Mouse (Mus musculus) kidney, postnatal 4 days (tissue): ENCODE results near the gene BC067074.
A peak's percentile ranks its signal among the peaks of the same experiment; 100 is the strongest.

Source experiments
- DNase-seq, 2 experiments: peaks; one replicate each; pipeline ENCODE4 v3.0.0; 2021; ENCODE audit warnings: mixed read lengths in 2 of 2

BC067074 gene

DNA sequence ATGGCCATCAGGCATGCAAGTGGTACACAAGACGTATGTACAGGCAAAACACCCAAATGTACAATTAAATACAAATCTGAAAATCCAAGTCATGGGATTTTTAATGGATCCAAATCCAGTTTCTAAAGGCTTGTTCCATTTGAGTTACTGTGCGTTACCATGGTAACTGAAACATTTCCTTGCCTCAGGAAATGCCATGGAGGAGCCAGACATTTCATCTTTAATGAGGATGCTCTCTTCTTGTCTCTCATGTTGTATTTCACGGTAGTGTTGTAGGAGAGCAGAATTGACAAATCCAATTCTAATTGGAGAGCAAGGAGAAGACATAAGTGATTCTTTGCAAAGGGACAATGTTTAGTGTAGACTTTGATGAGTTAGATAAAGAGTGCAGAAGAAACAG, 31.3 kb downstream of the BC067074 start:
- DNase-seq, result no peak

DNA sequence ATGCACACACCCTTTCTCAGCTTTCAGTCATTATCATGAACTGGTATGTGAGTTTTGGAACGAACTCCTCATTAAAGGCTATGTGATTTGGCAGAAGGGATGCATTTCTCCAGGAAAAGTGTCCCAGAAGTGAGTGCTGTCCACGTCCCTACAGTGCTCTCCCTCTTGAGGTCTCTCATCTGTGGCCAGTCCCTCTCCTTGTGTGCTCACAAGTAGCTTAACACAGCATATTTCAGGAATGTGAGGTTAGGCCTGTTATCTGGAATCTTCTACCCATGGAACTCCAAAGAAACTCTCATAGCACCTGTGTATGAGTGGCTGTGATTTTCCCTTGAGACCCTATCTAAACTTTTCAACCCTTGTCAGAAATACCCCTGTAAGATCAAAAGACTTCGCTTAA, 32.7 kb downstream of the BC067074 start:
- no peak for DNase-seq

DNA sequence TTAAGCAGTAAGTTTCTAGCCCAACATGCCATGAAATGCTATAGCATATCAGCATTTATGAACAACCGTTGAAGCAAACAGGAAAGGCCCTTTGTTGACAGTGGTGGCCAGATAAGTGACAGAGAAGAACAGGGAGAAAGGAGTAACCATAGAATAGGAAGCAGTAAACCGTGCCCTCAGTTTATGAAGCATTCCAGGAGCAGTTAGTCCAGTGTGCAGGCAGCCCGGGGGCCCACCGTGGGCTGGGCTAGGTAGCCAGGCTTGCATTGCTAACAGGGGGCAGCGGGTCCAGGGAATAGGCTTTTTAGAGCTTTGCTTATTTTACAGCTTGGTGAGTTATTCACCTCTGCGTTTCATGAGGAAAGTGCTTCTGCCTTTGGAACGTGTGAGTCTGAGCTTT, 39.3 kb downstream of the BC067074 start:
- DNase-seq, result peak; percentile 20 to 38

DNA sequence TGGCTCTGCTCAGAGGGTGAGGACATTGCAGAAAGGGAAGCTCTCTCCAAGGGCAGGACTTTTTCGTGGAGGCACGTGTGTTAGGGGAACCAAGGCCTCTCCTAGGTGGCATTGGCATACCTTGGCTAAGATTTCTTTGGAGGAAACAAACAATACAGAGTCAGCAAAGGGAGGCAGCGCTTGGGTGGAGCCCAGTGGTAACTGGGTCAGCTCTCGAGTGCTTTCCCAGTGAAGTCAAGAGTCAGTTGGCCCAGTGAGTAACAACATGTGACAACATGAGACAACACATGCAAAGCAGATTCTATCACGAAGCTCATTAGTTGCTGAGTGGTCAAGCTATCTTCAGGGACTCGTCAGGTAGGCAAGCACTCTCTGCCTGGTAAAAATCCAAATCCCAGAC, 40.4 kb downstream of the BC067074 start:
- DNase-seq, result no peak

DNA sequence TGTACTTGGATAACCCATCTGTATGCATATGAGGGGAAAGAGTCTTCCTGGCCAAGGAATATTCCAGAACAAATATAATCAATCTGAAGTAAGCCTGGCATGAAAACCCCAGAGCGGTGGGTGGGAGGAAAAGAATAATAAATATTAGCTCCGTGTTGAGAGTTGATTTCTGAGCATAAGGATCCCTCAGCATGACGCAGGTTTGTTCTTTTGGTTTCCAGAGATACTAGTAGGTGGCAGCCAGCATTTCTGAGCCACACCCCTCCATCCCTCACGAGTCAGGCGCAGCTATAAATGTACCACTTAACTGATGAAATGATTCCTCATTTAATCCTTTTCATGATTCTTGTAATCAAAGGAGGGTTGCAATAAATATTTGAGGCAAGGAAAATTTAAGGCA, 41.0 kb downstream of the BC067074 start:
- DNase-seq, result no peak

DNA sequence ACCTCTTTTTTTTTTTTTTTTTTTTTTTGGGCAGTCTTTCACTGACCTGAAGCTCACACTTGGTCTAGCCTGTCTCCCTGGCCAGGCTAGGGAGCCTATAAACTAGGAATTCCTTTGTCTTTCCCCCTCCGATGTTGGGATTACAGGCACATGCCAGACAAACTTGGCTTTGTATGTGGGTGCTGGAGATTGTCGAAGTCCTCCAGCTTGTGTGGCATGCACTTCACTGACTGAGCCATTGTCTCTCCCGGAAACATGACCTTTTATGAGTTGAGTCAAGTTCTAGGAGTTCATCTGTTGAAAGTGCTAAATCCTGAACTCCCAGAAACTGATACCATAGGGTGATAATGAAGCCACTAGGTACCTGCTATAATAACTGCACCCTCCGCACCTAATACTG, 41.8 kb downstream of the BC067074 start:
- no peak for DNase-seq

DNA sequence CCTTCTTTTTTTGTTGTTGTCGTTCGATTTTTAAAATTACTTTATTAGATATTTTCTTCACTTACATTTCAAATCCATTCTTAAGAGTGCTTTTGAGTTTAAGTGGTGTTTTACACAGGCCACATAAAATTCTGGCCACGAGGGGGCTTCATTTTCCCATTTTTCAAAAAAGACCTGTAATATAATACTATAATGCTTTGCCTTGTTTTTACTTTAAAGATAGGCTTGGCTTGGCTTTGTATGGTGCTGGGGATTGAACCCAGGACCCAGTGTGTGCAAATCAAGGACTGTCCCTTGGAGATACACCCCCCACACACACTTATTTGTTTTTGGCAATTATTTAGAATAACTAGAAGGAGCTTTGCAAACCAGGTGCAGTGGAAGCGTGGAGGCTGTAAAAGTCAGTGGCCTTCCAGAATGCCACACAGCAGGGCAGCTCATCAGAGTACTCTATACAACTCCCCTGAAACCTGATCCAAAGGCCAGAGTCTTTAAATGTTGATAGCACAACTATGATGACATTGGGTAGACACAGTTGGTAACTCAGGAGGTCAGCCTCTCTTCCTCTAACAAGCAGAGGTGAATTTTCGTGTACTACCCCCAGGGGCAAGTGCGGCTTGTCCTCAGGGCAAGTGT, 44.4 kb downstream of the BC067074 start:
- peak; percentile 78 to 79 for DNase-seq

DNA sequence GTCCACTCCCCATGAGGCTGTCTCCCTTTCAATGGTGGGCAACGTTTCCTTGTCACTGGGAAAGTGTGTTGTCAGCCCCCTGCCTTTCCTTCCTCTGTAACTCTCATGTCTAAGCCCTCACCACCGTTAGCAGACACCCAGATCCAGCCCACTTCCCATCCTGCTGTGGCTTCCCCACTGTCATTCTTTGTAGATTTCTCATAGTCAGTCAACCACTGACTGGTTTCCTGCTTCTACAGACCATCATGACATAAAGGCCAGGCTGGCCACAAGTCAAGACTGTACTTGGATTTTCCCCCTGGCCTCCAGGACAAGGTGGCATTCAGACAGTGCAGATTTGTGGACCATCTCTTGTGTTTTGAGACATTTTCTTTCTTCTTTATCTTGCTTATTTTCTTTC, 47.7 kb downstream of the BC067074 start:
- no peak for DNase-seq

DNA sequence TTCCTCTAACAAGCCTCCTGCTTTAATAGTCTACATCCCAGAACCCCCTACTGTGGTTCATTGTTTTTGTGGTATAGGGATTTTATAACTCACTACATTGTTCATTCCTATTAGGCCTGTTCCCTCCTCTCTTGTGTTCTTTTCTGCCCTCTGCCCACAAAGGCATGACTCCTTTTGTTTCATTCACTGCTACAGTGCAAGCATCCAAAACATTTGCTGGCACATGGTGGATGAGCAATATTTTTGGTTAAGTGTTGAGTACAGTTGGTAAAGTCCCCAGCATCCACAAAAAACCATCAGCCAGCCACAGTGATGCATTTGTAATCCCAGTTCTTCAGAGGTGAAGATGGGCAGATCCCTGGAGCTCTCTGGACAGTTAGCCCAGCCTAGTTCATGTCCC, 48.2 kb downstream of the BC067074 start:
- DNase-seq, result no peak

DNA sequence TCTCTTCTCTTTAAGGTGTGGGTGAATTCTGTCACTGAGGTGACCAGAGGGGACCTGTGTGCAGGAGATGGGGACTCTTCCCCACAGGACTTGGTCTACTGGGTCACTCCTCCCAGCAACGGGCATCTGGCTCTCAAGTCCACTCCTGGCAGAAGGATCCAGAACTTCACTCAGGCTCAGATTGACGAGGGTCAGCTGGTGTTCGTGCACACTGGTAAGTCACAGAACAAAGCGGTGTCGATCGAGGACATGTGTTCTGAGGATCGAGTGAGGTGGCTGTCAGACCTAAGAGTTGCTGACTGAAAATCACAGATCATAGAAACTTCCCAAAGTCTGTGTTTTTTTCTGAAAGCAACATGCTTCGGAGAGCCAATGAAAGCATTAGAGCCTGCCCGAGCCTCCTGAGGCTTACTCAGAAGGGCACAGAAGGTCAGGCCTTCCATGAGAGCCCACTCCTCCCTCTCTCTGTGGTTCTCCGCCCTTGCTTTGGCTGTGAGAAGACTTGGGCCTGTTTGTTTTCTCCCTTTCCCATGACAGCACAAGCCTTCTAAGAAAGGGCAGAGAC, 49.5 kb downstream of the BC067074 start:
- no peak for DNase-seq

DNA sequence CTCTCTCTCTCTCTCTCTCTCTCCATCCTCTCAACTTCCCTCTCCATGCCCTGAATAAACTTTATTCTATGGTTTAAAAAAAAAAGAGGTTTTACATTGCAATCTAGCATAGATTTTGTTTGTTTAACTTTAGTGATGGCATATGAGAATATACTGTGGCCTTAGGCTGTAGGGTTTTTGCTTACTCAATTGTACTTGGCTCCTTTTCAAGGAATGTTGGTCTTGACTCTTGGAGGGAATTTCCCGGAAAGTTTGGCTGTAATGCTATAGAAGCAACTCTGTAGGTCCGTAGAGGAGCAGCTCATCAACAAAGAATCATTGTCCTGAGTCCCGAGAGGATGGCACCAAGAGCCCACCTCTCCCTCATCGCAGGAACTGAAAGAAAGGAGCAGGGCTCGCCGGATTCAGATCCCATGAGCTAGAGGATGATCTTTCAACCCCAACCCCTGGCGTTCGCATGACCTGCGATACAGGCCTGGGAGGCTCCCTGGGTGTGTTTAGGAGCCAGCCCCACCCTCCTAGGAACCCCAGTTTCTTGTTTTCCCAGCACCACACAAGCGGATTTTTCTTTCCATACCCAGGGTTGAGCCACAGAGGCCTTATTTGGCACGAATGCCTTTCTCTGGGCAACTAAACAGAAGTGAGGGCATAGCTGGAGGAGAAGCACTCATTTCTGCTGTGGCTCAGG, 57.9 kb downstream of the BC067074 start:
- no peak for DNase-seq

DNA sequence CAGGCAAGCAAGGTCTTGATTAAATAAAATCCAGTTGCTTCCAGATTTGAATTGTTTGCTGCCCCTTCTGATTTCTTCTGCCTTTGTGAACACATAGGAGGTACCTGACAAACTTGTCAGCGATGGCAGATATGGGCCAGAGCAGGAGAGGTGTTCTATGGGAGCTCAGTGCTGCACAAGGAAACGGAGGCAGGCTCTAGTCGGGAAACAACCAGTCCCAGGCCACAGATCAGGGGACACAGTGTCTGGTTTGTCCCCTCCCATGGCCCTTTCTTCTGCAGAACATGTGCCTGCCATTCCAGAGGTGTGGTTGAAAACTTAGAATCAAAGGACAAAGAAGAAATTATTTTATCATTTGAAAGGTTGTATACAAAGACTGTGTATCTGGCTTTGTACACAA, 60.6 kb downstream of the BC067074 start:
- DNase-seq, result no peak

DNA sequence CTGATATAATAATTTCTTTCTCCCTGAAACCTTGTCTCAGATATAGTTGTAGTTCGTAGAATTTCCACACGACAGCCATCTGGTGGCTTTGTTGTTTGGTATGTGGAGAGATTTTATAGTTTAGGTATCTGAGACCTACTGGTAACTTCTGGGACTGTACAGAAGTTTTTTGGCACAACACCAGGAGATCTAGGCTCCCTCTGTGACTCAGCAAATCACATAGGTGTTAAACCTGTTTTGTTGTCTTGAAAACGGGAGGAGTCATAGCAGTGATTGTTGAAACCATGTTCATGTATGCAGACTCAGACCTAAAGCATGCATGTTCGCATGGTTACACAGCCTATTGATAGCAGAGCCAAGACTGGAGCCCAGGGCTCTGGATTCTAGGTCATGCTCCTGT, 61.0 kb downstream of the BC067074 start:
- no peak for DNase-seq

DNA sequence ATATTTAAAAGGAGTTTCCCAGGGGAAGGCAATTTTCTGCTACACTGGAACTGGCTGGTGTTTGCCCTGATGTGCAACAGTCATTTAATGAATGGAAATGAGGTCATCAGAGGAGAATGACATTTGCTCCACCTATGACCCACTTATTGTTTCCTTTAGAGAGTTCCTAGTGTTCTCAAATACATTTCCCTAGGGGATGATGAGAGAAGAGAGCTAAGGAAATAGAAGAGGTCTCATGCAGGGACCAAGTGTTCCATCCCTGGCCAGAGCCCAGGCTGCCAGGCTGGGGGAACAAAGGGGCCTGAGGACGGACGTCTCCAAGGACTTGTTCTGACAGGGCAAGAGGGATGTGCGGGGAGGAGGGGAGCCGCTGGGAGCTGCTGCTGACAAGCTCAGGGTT, 62.1 kb downstream of the BC067074 start:
- DNase-seq, result no peak

DNA sequence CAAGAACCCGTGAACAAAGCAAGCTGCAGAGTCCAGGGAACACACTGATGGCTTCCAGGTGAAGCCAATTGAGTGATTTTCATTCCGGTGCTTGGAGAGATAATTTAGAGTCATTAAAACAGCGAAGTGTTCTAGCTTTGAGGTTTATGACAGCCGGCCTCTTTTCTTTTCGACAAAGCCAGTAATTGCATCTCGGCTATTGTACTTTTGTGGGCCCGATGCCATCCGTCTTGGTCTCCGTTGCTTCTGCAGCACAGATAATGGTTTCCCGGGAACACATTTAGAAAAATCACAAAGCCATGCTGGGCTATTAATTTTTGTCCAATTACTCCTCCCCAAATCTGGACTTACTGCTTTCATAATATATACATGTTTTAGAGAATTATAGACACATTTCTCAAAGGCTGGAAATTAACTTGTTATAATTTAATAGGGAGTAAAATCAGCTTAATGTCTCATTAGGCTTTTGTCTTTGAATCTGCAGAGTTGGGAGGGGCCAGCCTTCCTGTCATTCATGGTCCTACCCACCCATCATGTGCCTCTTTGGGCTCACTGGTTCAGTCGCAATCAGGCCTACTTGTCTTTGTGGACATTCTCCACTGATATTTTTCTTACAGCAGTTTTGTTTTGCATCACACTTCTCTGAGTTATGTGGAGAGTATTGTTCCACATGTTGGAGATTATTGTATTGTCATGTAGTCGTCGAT, 64.6 kb downstream of the BC067074 start:
- no peak for DNase-seq

DNA sequence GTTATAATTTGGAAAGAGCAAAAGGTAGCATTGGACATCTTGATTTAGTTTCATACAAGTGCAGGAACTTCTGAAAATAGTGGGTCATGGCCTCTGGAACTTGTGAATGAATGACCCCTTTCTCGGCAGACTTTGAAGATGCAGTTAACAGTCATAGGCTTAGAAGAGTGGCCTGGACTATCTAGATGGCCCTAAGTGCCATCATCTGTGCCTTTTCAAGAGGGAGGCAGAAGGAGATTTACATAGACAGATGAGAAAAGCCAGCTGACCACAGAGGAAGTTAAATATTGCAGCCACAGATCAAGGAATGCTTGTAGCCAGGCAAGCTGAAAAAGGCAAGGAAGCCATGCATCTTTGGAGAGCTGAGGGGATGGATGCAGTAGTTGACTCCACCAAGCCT, 66.7 kb downstream of the BC067074 start:
- DNase-seq, result no peak

DNA sequence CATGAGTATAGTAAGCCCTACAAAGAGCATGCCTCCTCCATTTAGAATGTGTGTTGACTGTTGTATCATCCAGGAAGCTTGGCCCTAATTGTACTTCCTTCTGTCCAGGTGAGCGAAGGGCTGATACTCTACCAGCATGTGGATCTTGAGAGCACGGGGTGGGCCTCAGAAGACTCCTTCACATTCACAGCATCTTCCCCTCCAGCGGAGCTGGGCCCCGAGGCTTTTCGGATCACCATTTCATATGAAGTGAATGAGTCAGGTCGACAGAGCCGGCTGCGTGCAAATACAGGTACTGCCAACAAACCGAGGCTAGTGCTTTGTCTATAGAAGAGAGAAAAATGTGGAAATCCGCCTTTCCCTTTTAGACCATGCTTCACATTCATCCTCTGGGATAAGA, 73.0 kb downstream of the BC067074 start:
- DNase-seq, result no peak

DNA sequence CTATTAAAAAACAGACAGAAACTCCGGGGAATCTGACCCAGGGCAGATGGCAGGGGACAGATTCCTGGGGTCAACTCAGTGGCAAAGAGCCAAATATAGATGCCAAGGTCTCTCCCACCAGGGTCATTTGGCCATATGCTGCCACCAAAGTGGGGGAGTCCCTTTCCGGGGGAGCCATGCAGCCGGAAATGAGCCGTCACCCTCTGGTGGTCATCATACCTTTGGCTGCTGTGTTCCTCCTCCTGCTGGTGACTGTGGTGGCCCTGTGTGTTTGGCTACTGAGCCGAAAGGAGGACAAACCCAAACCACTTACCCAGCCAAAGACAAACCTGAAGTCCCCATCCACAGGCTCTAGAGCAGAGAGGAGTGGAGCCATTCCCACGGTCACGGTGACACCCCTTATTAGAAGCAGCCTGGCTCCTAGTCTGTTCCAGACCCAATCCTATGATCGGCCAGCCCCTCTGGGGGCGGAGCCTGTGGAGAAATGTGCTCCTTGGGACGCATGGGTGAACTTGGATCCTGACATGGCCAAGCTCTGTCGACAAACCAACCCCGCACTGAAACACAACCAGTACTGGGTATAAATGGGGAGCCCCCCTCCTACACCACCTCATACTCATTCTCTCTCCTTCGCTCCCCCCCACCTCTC, 76.1 kb downstream of the BC067074 start:
- DNase-seq, result peak; percentile 53 to 72

DNA sequence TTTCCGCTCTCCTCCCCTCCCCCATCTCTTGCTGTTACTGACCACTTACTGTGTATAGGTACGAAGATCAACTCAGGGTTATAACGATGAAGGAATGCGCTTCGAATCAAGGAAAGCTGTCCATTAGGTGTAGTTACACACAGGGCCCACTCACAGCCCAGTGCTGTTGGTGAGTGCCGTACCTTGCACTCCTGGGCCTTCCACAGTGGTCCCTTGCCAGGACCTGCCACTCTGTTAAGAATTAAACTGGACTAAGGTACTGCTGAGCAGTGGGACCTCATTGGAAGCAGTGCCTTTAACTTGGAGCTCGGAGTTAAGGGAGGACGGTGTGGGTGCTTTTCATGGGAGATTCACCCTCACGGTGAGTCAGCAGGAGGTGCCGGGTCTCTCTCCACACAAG, 76.7 kb downstream of the BC067074 start:
- DNase-seq, result peak in 1 of 2 experiments; percentile 45

DNA sequence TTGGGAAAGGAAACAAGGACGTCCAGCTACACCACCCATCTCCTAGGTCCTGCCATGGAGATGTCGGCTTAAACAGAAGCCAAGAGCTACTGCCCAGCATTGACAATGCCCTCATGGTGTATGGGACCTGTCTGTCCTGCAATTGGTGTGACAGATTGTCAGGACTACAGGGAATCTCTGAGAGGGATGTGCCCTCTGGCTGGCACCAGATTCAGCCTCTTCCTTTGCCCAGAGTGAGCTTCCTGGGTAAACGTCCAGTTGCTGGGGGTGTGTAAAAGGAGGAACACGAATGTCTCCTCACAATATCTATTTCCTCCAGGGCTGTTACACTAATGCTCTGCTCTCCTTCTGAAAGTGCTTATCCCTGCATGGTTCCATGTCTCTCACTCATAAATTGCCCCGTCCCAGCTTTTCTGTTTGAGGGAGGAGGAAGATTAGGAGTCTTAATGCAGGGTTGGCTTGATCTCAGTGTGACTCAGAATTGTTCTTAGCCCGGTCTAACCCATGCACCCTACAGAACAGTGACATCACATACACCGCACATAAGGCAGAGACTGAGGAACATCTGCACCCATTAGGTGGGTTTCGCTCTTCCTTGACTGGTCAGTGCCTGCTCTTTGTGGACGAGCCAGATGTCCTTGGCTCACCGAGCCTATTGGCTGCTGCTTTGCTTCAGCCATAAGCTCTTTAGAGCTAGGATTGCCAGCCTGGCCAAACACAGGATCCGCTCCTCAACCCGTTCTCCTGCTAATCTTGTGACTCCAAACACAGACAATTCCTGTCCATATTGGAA, 80.5 kb downstream of the BC067074 start:
- no peak for DNase-seq

DNA sequence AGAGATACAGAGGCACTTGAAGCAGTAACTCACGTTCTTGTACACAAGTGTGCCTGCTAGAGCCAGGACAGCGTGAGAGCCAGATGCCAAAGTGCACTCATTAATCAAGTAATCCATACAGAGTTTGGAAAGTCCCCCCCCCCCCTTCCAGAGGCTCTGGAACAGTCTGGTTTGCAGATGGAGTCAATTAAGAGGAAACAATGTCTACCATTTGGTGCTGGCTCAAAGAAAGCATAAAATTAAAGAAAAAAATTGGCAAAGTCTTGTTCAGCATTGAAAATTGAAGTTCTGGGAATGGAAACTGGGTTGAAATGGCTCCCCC, 81.1 kb downstream of the BC067074 start:
- DNase-seq, result no peak

DNA sequence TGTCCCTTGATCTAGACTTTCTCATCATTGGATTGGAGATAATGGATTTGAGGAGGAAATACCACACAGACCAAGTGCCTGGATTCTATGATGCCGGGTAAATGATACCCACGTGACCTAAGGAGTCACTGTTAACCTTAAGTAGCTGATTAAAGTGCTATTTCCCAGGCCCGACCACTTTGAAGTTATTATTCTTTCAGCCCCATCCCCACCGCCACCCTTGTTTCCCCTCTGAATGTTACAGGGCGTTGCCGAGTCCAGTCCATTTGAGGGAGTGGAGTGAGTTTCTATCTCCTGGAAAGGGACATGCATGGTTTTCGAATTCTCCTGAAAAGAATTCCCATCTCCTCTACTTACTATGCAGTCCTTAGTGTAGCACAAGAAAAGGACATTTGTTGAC, 84.7 kb downstream of the BC067074 start:
- DNase-seq, result no peak

DNA sequence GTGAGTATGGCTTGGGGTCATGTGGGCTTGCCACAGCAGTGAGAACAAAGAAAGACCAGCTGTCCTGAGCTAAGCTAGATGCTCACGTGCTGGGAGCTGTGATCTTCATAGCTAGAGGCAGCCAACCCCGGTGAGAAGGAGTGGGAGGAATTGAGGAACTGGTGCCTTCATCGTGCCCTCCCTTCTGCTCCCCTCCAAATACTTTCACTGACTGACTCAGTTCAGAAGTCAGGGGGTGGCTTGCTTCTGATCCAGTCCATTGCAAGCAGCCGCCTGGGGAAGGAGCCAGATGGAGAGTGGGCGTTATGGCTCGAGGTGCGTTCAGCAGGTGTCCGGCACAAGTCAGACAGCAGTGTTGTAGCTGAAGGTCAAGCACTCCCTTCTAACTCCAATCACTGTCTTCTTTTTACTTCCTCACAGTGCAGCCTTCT, 86.0 kb downstream of the BC067074 start:
- DNase-seq, result peak; percentile 24 to 39
